Mouse (Mus musculus): Measurements from ENCODE around the gene Sfxn2. TPM values are rescaled to one million over a fixed set of nuclear protein-coding genes. Genes with fewer than 3 reads are reported as not detected.

The Sfxn2 gene
- polyA plus RNA-seq, 2 experiments: 22.0 to 26.7 TPM

DNA sequence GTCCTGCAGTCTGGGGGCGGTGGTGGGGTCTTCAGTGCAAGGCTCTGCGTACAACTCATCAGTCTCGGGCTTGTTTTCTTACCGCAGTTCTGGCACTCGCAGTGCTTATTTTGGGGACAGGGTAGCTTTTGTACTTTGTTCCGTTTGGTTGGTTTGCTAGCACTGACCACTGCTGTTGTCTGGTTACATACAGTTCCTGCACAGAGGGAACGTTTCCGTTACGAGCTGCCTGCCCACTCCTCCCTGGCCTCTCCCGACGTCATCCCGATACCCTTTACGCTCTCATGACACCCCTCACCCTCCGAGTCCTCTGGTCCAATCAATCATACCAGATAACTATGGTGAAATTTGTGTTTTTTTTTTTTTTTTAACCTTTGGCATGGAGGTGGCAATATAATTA is 28.3 kb downstream of the Sfxn2 start:
- no peak overlapping the region for H3K27ac ChIP-seq (replicated peaks; ENCODE audit: low read depth, low read length)
- peaks cover 10% of the 10 kb centered on the region; the same call in 1 of the 2 replicates for H3K4me1 ChIP-seq (ENCODE audit: control insufficient read depth, insufficient read depth, low read length)
- H3K9ac ChIP-seq (ENCODE audit: low read depth, low read length, severe bottlenecking): no peak overlapping the region
- no peak for TF ChIP-seq POLR2A (IDR thresholded peaks at IDR 0.05; ENCODE audit: borderline replicate concordance, extremely low read depth, insufficient read depth, insufficient read length)
- H3K9me3 ChIP-seq (ENCODE audit: control insufficient read depth, low read length): no peaks in the 10 kb centered on the region
- no peaks in the 10 kb centered on the region for H3K27me3 ChIP-seq (ENCODE audit: control insufficient read depth, insufficient read depth, low read length)
- DNase-seq (ENCODE audit: low spot score): no peak
- 89% methylated on average over 14 of the region's 14 CpGs for WGBS
- ATAC-seq (ENCODE audit: low FRiP score, low read depth): no peak
- H3K4me3 ChIP-seq (replicated peaks; ENCODE audit: low read length): no peak overlapping the region
- H3K4me2 ChIP-seq (replicated peaks; ENCODE audit: low read depth, low read length, severe bottlenecking): no peak overlapping the region
- H3K36me3 ChIP-seq (ENCODE audit: control insufficient read depth, insufficient read depth, low read length): peaks cover 22% of the 10 kb centered on the region

DNA sequence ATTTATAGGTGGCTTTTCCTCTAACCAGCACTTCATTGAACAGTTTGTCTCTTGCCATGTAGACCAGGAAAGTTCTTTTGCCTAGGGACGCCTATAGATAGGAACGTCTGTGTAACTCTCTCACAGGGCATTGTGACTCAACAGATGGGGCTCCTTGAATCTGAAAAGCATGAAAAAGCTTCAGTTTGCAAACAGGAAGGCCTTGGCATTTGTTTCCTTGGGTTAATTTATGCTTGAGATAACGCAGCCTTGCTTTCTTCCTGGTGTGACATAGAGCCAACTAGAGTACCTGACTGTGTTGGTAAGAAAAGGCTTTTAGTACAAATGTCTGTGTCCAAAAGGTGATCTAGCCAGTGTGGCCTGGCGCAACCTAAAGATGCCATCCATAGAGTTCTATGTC is 29.2 kb downstream of the Sfxn2 start:
- no peak overlapping the region for H3K4me3 ChIP-seq (replicated peaks; ENCODE audit: low read length)
- no peak for DNase-seq (ENCODE audit: low spot score)
- WGBS: 95% methylated on average over 4 of the region's 4 CpGs
- no peak overlapping the region for H3K9ac ChIP-seq (ENCODE audit: low read depth, low read length, severe bottlenecking)
- peaks cover 24% of the 10 kb centered on the region for H3K36me3 ChIP-seq (ENCODE audit: control insufficient read depth, insufficient read depth, low read length)
- no peaks in the 10 kb centered on the region for H3K9me3 ChIP-seq (ENCODE audit: control insufficient read depth, low read length)
- TF ChIP-seq POLR2A (IDR thresholded peaks at IDR 0.05; ENCODE audit: borderline replicate concordance, extremely low read depth, insufficient read depth, insufficient read length): no peak
- H3K27me3 ChIP-seq (ENCODE audit: control insufficient read depth, insufficient read depth, low read length): no peaks in the 10 kb centered on the region
- peaks cover 10% of the 10 kb centered on the region; the same call in 1 of the 2 replicates for H3K4me1 ChIP-seq (ENCODE audit: control insufficient read depth, insufficient read depth, low read length)
- no peak overlapping the region for H3K27ac ChIP-seq (replicated peaks; ENCODE audit: low read depth, low read length)
- H3K4me2 ChIP-seq (replicated peaks; ENCODE audit: low read depth, low read length, severe bottlenecking): no peak overlapping the region
- ATAC-seq (ENCODE audit: low FRiP score, low read depth): no peak

DNA sequence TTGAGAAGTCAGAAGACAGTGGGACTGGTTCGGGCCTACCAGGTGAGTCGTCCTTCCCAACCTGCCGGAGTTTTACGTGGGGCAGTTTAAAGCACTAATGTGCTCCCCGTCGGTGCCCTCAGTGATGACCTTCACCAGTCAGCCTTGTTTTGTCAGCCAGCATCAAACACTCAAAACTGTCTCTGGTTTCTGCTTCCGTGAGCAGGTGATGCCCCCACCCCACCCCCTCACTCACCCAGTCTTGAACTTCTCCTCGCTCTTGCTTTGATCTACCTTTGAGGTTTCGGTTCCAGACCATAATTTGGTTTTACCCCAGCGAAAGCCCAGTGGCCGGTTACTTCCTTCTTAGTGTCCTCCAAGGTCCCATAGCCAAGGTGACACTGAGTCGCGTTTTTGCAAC is 33.6 kb downstream of the Sfxn2 start:
- Histone ChIP-seq H3K4me3 (replicated peaks; ENCODE audit: low read length) (no peak overlapping the region), H3K27ac (replicated peaks; ENCODE audit: low read depth, low read length) (no peak overlapping the region), H3K4me2 (replicated peaks; ENCODE audit: low read depth, low read length, severe bottlenecking) (no peak overlapping the region), H3K9ac (ENCODE audit: low read depth, low read length, severe bottlenecking) (no peak overlapping the region), H3K27me3 (ENCODE audit: control insufficient read depth, insufficient read depth, low read length) (no peaks in the 10 kb centered on the region), H3K9me3 (ENCODE audit: control insufficient read depth, low read length) (no peaks in the 10 kb centered on the region), H3K4me1 (ENCODE audit: control insufficient read depth, insufficient read depth, low read length) (no peaks in the 10 kb centered on the region; the same call in 1 of the 2 replicates), H3K36me3 (ENCODE audit: control insufficient read depth, insufficient read depth, low read length) (peaks cover 41% of the 10 kb centered on the region)
- ATAC-seq (ENCODE audit: low FRiP score, low read depth) (no peak), DNase-seq (ENCODE audit: low spot score) (no peak)
- no peak for TF ChIP-seq POLR2A (IDR thresholded peaks at IDR 0.05; ENCODE audit: borderline replicate concordance, extremely low read depth, insufficient read depth, insufficient read length)
- 91% methylated on average over 13 of the region's 13 CpGs for WGBS

DNA sequence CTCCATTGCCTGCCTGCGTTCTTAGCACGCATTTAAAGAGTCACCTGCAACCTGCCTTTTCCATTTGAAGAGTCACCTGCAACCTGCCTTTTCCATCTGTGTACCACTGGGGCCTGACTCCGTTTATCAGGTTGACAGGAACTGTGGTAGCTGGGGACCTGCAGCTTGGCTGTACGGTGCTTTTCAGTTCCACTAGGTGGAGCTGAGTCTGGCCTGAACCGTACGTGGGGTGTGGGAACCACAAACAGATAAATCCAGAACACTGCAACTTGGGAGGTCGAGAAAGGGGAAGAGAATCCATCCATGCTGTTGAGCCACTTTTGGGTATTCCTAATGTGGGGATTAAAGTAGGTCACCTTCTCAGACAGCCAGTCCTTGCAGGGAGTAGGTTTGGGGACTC is 34.3 kb downstream of the Sfxn2 start:
- Histone ChIP-seq H3K36me3 (ENCODE audit: control insufficient read depth, insufficient read depth, low read length) (peaks cover 43% of the 10 kb centered on the region), H3K4me1 (ENCODE audit: control insufficient read depth, insufficient read depth, low read length) (no peaks in the 10 kb centered on the region; the same call in 1 of the 2 replicates), H3K9ac (ENCODE audit: low read depth, low read length, severe bottlenecking) (no peak overlapping the region), H3K4me2 (replicated peaks; ENCODE audit: low read depth, low read length, severe bottlenecking) (no peak overlapping the region), H3K9me3 (ENCODE audit: control insufficient read depth, low read length) (no peaks in the 10 kb centered on the region), H3K27me3 (ENCODE audit: control insufficient read depth, insufficient read depth, low read length) (no peaks in the 10 kb centered on the region), H3K27ac (replicated peaks; ENCODE audit: low read depth, low read length) (no peak overlapping the region), H3K4me3 (replicated peaks; ENCODE audit: low read length) (no peak overlapping the region)
- no peak for DNase-seq (ENCODE audit: low spot score)
- 0 out of 2 replicates have a peak, but pooled peaks have one; percentile 44 for ATAC-seq (ENCODE audit: low FRiP score, low read depth)
- TF ChIP-seq POLR2A (IDR thresholded peaks at IDR 0.05; ENCODE audit: borderline replicate concordance, extremely low read depth, insufficient read depth, insufficient read length): no peak
- 65% methylated on average over 7 of the region's 7 CpGs for WGBS

DNA sequence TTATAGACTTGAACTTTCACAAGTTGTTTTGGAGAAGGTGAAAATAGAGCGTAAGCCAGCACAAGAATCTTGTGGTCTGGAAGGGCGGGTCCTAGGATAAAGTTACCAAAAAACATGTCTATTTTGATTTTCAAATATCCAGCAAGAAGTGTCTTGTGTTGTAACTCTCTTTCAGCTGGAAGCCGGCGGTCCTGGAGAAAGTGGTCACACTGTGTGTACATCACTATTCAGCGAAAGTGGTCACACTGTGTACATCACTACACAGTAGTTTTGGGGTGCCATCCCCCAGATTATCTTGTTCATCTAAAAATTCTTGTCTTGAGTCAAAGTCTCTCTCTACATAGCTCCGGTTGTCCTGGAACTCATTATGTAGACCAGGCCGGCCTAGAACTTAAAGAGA is 35.0 kb downstream of the Sfxn2 start:
- Histone ChIP-seq H3K36me3 (ENCODE audit: control insufficient read depth, insufficient read depth, low read length) (peaks cover 47% of the 10 kb centered on the region), H3K27ac (replicated peaks; ENCODE audit: low read depth, low read length) (no peak overlapping the region)
- DNase-seq (ENCODE audit: low spot score): no peak

DNA sequence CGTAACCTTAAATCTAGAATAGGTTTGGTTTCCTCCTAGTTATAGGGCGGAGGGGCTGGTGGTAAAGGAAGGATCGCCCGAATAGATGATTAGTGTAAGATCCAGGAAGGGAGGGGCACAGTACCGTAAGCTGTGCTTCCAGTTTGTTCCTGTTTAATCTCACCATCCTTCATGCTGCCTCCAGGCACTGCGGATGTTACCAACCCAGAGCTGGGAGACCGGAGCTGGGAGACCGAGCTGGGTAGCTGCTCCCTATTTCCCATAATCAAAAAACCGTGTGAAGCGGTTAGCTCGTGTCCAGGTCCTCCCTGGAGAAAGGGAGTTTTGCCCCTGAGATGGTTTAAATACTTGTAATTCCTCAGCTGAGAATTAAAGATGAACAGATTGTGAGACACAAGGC is 43.2 kb downstream of the Sfxn2 start:
- Histone ChIP-seq H3K27me3 (ENCODE audit: control insufficient read depth, insufficient read depth, low read length) (no peaks in the 10 kb centered on the region), H3K9me3 (ENCODE audit: control insufficient read depth, low read length) (no peaks in the 10 kb centered on the region), H3K4me1 (ENCODE audit: control insufficient read depth, insufficient read depth, low read length) (peaks cover 6% of the 10 kb centered on the region), H3K9ac (ENCODE audit: low read depth, low read length, severe bottlenecking) (no peak overlapping the region), H3K4me3 (replicated peaks; ENCODE audit: low read length) (no peak overlapping the region), H3K4me2 (replicated peaks; ENCODE audit: low read depth, low read length, severe bottlenecking) (no peak overlapping the region), H3K27ac (replicated peaks; ENCODE audit: low read depth, low read length) (no peak overlapping the region), H3K36me3 (ENCODE audit: control insufficient read depth, insufficient read depth, low read length) (peaks cover 12% of the 10 kb centered on the region)
- no peak for DNase-seq (ENCODE audit: low spot score)
- WGBS: 70% methylated on average over 11 of the region's 11 CpGs
- no peak for TF ChIP-seq POLR2A (IDR thresholded peaks at IDR 0.05; ENCODE audit: borderline replicate concordance, extremely low read depth, insufficient read depth, insufficient read length)
- ATAC-seq (ENCODE audit: low FRiP score, low read depth): no peak

More for the DNA sequence above, 35.0 kb downstream of the Sfxn2 start:
- H3K27me3 ChIP-seq (ENCODE audit: control insufficient read depth, insufficient read depth, low read length): no peaks in the 10 kb centered on the region
- no peak overlapping the region for H3K4me3 ChIP-seq (replicated peaks; ENCODE audit: low read length)
- H3K4me2 ChIP-seq (replicated peaks; ENCODE audit: low read depth, low read length, severe bottlenecking): no peak overlapping the region
- 92% methylated on average over 7 of the region's 7 CpGs for WGBS
- no peak for ATAC-seq (ENCODE audit: low FRiP score, low read depth)
- H3K9me3 ChIP-seq (ENCODE audit: control insufficient read depth, low read length): no peaks in the 10 kb centered on the region
- no peak for TF ChIP-seq POLR2A (IDR thresholded peaks at IDR 0.05; ENCODE audit: borderline replicate concordance, extremely low read depth, insufficient read depth, insufficient read length)
- no peaks in the 10 kb centered on the region; the same call in 1 of the 2 replicates for H3K4me1 ChIP-seq (ENCODE audit: control insufficient read depth, insufficient read depth, low read length)
- H3K9ac ChIP-seq (ENCODE audit: low read depth, low read length, severe bottlenecking): no peak overlapping the region
